In genomic region chr19:34441979-34442378, GRCm38 (mm10) we compare ENCODE assay signal across 8 mouse cellular contexts. TPM values are rescaled to one million over a fixed set of nuclear protein-coding genes. Genes with fewer than 3 reads are reported as not detected.
DNase-seq lines count a peak whose midpoint lies in the region; ATAC-seq and TF ChIP-seq lines count a peak whose summit lies in the region.

No protein-coding gene starts in this region.

- no peaks in the 10 kb centered on the region for H3K9me3 ChIP-seq in embryonic facial prominence, embryonic 15.5 days (replicated peaks)
- H3K9me3 ChIP-seq in lung, embryonic 14.5 days (ENCODE audit: low read depth, low read length): no peaks in the 10 kb centered on the region
- no peaks in the 10 kb centered on the region for H3K9me3 ChIP-seq in forebrain, embryonic 13.5 days (replicated peaks)

- H3K4me2 ChIP-seq in embryonic facial prominence, embryonic 15.5 days (replicated peaks): no peak overlapping the region
- H3K4me2 ChIP-seq in lung, embryonic 14.5 days: no peak overlapping the region
- H3K4me2 ChIP-seq in forebrain, embryonic 13.5 days: no peak overlapping the region

- TF ChIP-seq CTCF in lung, embryonic 14.5 days (IDR thresholded peaks at IDR 0.05; ENCODE audit: low read depth): no peak

- no peak overlapping the region for H3K4me3 ChIP-seq in embryonic facial prominence, embryonic 15.5 days (replicated peaks)
- H3K4me3 ChIP-seq in lung, embryonic 14.5 days (ENCODE audit: low read depth, low read length): no peak overlapping the region
- no peak overlapping the region for H3K4me3 ChIP-seq in forebrain, embryonic 13.5 days

- no peaks in the 10 kb centered on the region for H3K27me3 ChIP-seq in embryonic facial prominence, embryonic 15.5 days
- H3K27me3 ChIP-seq in lung, embryonic 14.5 days (ENCODE audit: insufficient read depth, low read length): no peaks in the 10 kb centered on the region
- no peaks in the 10 kb centered on the region for H3K27me3 ChIP-seq in forebrain, embryonic 13.5 days

- peak; percentile 15; the same call in 1 of the 2 replicates for ATAC-seq in embryonic facial prominence, embryonic 15.5 days (ENCODE audit: insufficient number of reproducible peaks, low FRiP score, low TSS enrichment, low read depth)
- ATAC-seq in lung, embryonic 14.5 days (ENCODE audit: insufficient read depth): peak; percentile 47; the same call in 1 of the 2 replicates
- no peak; the same call in 1 of the 2 replicates for ATAC-seq in frontal cortex, adult (ENCODE audit: low TSS enrichment)
- no peak for ATAC-seq in forebrain, embryonic 13.5 days

- 0 out of 2 replicates have a peak, but pooled peaks cover 5% of the 10 kb centered on the region for H3K4me1 ChIP-seq in embryonic facial prominence, embryonic 15.5 days
- peaks cover 7% of the 10 kb centered on the region for H3K4me1 ChIP-seq in lung, embryonic 14.5 days (ENCODE audit: insufficient read depth)
- H3K4me1 ChIP-seq in forebrain, embryonic 13.5 days: no peaks in the 10 kb centered on the region

- 55% methylated on average over 2 of the region's 2 CpGs for WGBS in embryonic facial prominence, embryonic 15.5 days
- 51% methylated on average over 2 of the region's 2 CpGs for WGBS in lung, embryonic 14.5 days
- WGBS in forebrain, embryonic 13.5 days: 89% methylated on average over 2 of the region's 2 CpGs

- no peak overlapping the region for H3K9ac ChIP-seq in embryonic facial prominence, embryonic 15.5 days
- H3K9ac ChIP-seq in lung, embryonic 14.5 days: no peak overlapping the region
- no peak overlapping the region for H3K9ac ChIP-seq in forebrain, embryonic 13.5 days

- H3K36me3 ChIP-seq in embryonic facial prominence, embryonic 15.5 days: no peaks in the 10 kb centered on the region
- H3K36me3 ChIP-seq in lung, embryonic 14.5 days (ENCODE audit: insufficient read depth): no peaks in the 10 kb centered on the region
- no peaks in the 10 kb centered on the region for H3K36me3 ChIP-seq in forebrain, embryonic 13.5 days (ENCODE audit: poor library complexity, severe bottlenecking)

- DNase-seq in gastrocnemius, postnatal 25 days: peak; percentile 17
- DNase-seq in gastrocnemius, postnatal 4 days (ENCODE audit: low spot score in 2 of 2): no peak
- DNase-seq in 3T3-L1 (ENCODE audit: low read depth, low spot score): peak; percentile 56
- DNase-seq in lung, embryonic 14.5 days: peak; percentile 52
- DNase-seq in neural tube, embryonic 10.5 days (ENCODE audit: extremely low spot score, low spot score): no peak

- H3K27ac ChIP-seq in embryonic facial prominence, embryonic 15.5 days (replicated peaks): no peak overlapping the region
- no peak overlapping the region for H3K27ac ChIP-seq in lung, embryonic 14.5 days (ENCODE audit: low read depth)
- H3K27ac ChIP-seq in forebrain, embryonic 13.5 days: no peak overlapping the region

RNA-seq across cellular contexts. Expression of gene Ch25h, which starts 33.0 kb away (rescaled TPM):
- not detected for total RNA-seq in gastrocnemius, postnatal 25 days (2021)
- total RNA-seq in gastrocnemius, postnatal 4 days (2021): under 1 TPM; 0.44 to 0.66 TPM
- 11.2 and 13.6 TPM in 2 replicates for polyA plus RNA-seq in embryonic facial prominence, embryonic 15.5 days (2015; fragmentation: Nextera tagmentation; extraction: Ambion mirVana)
- polyA plus RNA-seq in lung, embryonic 14.5 days (2014; fragmentation: Nextera tagmentation; extraction: Ambion mirVana): 0.14 and 0.43 TPM in 2 replicates
- 0.23 and 0.37 TPM in 2 replicates for polyA plus RNA-seq in forebrain, embryonic 13.5 days (2015; fragmentation: Nextera tagmentation; extraction: Ambion mirVana)

Comparison
In these comparisons a context has a peak if more than half of its experiments do, and no peak if none do; other contexts are left out.
1. DNase-seq: peak in gastrocnemius, postnatal 25 days (single experiment), 3T3-L1 (single experiment) and lung, embryonic 14.5 days (single experiment); none in gastrocnemius, postnatal 4 days (0 of 2) and neural tube, embryonic 10.5 days (single experiment).
2. ATAC-seq: peak in embryonic facial prominence, embryonic 15.5 days (single experiment) and lung, embryonic 14.5 days (single experiment); none in frontal cortex, adult (single experiment) and forebrain, embryonic 13.5 days (single experiment).